Mouse (Mus musculus) lung, postnatal 10 days (tissue): ENCODE measurements around the gene Gpc3.

ENCODE experiments used
- DNase-seq: peaks from one replicate; pipeline ENCODE4 v3.0.0; 2021

Gene Gpc3

DNA sequence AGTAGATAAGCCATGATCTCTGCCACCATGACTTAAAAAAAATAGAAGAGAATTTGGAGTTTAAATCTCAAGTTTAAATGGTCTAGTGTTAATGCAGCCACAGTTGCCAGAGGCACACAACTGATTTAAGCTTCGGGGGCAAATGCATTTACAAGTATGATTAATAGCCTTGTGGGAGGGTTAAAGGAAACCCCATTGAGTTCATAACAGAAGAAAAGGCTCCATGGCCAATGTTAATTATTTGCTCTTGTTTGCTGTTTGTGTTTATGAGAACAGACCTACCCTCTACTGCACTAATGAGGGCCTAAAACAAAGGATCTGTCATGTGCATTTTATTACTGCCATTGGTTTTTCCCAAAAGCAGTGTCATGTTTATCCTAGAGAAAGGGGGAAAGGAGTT lies 62.5 kb downstream of the Gpc3 start:
- DNase-seq: no peak

- DNase-seq: no peak
These were observed 69.1 kb downstream of the Gpc3 start for GRCm38 (mm10) chrX:52544623-52545022.

- DNase-seq: no peak
These were observed 76.5 kb downstream of the Gpc3 start for GRCm38 (mm10) chrX:52537282-52537681.

DNA sequence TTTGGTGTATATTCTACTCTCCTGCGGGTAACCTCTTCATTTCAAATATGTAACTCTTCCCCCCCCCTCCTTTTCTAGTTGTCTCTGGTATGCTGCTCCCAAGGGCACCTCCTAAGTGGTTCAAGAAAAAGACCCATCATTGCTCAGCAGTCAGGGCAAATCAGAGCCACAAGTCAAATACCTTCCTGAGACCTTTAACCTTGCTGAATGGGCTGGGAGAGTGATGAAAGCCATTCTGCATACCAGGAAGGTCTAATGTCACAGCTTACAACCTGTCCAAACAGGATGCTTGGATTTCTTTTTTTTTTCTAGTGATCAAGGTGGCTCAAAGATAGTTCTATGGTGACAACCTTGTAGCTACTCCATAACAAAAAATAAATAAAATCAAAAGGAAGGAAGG lies 80.0 kb downstream of the Gpc3 start:
- no peak for DNase-seq

DNA sequence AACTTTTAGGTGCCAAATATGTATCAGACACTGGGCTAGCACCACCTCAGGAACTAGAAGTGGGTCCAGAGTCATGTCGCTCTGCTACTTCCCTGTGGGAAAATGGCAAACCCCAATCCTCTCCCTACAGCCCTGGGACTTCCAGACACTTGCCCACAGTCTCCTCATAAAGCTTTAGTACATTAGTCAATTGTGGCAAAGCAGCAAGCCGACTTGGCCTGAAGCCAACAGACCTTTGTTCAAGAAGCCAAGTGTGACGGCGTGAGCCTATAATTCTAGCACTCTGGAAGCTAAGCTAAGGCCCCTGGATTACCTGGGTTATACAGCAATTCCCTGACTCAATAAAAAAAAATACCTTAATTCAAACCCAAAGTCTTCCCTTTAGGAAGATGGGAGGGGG lies 80.7 kb downstream of the Gpc3 start:
- peak; percentile 1 for DNase-seq

DNA sequence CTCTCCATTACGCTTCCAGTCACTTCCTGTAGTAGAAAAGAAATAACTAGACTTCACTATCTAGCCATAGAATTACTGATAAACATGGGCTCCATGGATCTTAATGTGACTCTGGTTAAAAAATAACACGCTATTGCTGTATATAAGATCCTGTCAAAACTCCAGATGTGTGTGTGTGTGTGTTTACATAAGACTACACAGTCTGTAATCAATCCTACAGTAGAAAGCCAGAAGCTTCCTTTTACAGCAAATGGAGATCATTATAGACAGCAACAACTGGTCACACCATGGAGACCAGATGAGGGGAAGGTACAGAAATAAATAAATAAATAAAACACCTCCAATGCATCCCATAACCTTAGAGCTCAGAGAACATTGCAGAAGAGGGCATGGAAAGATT lies 81.6 kb downstream of the Gpc3 start:
- DNase-seq: no peak

DNA sequence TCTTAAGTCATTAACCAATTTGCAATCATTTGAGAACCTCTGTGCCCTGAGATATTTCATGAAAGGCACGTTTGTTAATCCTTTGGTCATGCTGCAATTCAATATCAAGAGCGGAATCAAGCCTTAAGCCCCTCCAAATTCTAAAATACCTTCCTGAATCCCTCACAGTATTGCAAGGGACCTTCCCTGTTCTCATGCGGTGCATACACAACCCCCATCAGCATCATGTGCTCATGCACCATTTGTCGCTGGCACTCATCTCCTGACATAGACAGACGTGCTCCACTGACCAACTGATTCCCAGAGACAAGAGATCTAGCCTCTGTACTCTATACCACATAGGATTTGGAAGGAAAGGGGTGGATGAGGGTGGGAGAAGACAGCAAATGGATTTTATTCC lies 87.7 kb downstream of the Gpc3 start:
- DNase-seq: no peak

DNA sequence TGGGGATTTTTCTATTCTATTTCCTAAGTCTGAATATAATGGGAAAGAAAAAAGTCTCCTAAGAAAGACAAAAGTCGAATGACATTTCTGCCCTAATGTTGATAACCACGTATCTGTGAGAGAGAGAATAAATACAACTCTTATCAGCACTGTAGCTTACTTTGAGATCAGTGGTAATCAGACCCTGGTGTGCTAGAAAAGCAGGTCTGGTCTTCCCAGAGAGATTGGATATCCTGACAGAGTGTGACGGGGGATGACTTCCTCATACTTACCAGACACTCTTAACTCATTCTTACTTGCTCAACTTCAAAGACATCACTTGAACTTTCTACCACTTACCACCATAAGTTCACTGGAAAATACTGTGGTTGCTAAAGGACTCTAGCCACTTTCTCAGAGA lies 88.6 kb downstream of the Gpc3 start:
- DNase-seq: no peak

GRCm38 (mm10) chrX:52514553-52514952 lies 99.2 kb downstream of the Gpc3 start:
- peak; percentile 5 for DNase-seq

- no peak for DNase-seq
These were observed 102.6 kb downstream of the Gpc3 start for GRCm38 (mm10) chrX:52511151-52511550.

GRCm38 (mm10) chrX:52503857-52504256 lies 109.9 kb downstream of the Gpc3 start:
- no peak for DNase-seq

DNA sequence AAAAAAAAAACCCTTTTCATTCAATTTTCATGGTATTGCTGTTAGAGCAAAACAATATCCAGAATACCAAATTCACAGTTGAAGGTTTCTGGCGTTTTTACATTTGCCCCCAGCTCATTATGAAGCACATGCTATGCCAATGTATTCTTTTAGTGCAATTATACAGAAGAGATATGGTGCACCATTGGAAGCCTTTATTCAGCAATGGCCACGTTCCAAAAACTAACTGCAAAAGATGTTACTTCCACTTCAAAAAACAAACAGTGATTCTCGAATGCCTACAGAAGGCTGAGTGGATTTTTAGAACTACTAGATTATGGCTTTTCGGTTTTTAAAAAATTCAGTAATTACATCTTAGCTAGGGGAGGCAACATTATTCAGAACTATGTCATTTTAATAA lies 124.3 kb downstream of the Gpc3 start:
- DNase-seq: no peak

- no peak for DNase-seq
These were observed 158.6 kb downstream of the Gpc3 start for GRCm38 (mm10) chrX:52455074-52455588.

DNA sequence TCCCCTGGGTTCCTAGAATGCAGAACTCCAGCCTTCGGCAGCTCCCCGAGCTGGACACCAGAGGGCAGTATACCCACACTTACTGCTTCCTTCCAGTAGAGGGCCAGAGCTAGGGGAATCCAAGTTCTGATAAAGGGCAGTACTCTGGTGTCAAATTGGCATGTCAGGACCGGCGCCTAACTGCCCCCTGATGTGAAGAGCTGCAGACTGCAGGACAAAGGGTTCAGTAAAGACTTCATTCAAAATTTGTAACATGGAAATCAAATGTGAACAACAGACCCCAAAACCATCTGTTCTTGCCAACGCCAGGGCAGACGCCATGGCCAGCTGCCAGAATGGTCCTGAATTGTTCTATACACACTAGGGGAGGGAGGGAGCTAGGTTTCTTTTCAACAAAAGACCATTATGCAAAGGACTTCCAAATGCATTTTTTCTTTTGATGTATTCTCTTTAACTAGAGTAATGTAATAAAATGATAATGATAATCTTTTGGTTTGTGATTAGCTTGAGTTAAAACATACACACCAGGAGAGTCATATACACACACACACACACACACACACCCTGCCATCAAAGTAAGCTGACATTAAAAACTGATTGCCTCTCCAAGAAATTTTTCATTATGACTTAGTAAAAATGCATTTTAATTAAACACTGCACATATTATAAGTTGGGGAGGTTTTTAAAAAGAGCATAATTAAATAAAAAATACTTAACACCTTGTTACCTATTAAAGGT lies 160.1 kb downstream of the Gpc3 start:
- peak; percentile 74 for DNase-seq

- no peak for DNase-seq
These were observed 164.6 kb downstream of the Gpc3 start for GRCm38 (mm10) chrX:52449177-52449576.

- no peak for DNase-seq
These were observed 165.3 kb downstream of the Gpc3 start for GRCm38 (mm10) chrX:52448496-52448895.

GRCm38 (mm10) chrX:52446530-52446929 lies 167.2 kb downstream of the Gpc3 start:
- DNase-seq: no peak

GRCm38 (mm10) chrX:52444977-52445376 lies 168.8 kb downstream of the Gpc3 start:
- DNase-seq: no peak

- DNase-seq: peak; percentile 3
These were observed 172.0 kb downstream of the Gpc3 start for GRCm38 (mm10) chrX:52441798-52442197.

GRCm38 (mm10) chrX:52439421-52439820 lies 174.3 kb downstream of the Gpc3 start:
- DNase-seq: no peak

- no peak for DNase-seq
These were observed 188.1 kb downstream of the Gpc3 start for GRCm38 (mm10) chrX:52425605-52426004.

DNA sequence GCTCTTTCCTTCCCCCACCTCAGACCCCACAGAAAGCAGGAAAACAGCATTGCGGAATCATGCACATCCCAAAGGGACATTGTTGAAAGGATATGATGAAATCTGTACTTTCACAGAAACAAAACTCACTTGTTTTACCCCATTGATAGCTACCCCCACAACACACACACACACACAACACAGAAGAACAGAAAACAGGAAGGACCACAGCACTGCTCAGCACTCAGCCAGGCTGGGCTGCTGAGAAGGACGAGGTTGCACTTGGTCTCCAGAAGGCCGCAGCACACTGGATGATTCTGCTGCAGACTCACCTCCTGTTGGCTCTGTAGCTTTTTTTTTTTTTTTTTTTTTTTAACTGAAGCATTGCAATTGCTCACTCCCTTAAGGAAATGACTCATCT lies 193.9 kb downstream of the Gpc3 start:
- DNase-seq: no peak

- no peak for DNase-seq
These were observed 200.8 kb downstream of the Gpc3 start for GRCm38 (mm10) chrX:52412936-52413335.

DNA sequence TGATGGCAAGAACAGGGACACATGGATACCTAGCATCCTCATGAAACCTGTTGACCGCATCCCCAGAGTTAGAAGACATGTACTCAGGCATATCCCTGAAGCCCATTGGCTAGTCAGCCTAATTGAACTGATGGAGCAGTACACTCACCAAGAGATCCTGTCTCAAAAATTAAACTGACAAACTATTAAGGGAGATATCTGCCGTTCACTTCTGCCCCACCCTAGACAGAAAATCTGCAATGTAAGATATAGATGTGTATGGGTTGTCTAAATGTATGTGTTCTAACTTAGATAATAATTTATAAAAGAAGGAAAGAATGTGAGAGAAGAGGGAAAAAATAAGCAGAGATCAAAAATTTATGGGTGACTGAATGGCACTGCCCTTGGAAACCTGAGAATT lies 212.6 kb downstream of the Gpc3 start:
- no peak for DNase-seq

DNA sequence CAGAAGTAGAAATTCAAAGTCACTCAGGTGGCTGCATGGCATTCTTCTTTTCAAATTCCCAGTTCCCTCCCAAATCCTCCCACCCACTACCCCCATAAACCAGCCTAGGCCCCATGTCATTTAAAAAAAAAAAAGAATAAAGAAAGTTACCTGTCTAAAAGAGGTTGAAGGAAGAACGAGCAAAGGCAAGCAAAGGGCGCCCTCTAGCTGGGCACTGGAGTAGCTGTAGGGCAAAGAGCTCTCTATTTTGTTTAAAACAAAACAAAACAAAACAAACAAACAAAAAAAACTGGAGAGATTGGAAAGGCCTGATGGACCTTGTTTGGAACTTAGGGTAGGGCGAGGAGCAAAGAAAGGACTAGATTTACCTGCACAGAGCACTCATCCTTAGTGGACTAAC lies 238.6 kb downstream of the Gpc3 start:
- DNase-seq: no peak
